Mouse (Mus musculus): Measurements from ENCODE around the gene Nmral1. TPM values are rescaled to one million over a fixed set of nuclear protein-coding genes. Genes with fewer than 3 reads are reported as not detected.

Gene Nmral1
- polyA plus RNA-seq, 1 experiment from 2014 or later = 28.4 TPM

DNA sequence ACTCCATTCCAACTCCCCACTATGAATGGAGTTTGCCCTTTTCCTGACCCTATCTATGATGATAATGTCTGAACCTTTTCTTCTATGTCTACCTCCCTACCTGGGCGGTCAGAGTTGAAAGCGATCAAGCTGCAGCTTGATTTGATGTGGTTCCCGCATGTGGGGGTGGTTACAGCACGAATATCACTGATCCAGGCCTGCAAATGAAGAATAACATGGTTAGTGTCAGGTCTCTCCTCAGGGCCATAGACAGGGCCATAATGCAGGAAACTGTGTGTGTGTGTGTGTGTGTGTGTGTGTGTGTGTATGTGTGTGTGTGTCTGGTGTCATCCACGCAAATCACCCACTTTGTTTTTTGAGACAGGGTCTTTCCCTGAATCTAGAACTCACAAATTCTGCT lies 42.3 kb downstream of the Nmral1 start:
- Histone ChIP-seq H3K9me3 (ENCODE audit: control insufficient read depth, low read length) (no peaks in the 10 kb centered on the region), H3K36me3 (ENCODE audit: control insufficient read depth, insufficient read depth, low read length) (peaks cover 32% of the 10 kb centered on the region), H3K4me3 (ENCODE audit: control insufficient read depth in 1 of 2, insufficient read depth in 1 of 2, low read depth in 1 of 2, low read length in 2 of 2) (no peak overlapping the region), H3K27ac (replicated peaks in 1 of 2; ENCODE audit: control insufficient read depth in 1 of 2, insufficient read depth in 1 of 2, low read depth in 2 of 2, low read length in 2 of 2) (no peak overlapping the region), H3K27me3 (ENCODE audit: control insufficient read depth, insufficient read depth, low read length) (no peaks in the 10 kb centered on the region), H3K9ac (ENCODE audit: low read length) (no peak overlapping the region), H3K4me1 (ENCODE audit: control insufficient read depth in 2 of 2, insufficient read depth in 2 of 2, low read length in 2 of 2) (peaks cover 6 to 15% of the 10 kb centered on the region in 2 experiments; a peak in 3 of 4 replicates), H3K4me2 (ENCODE audit: low read length) (no peak overlapping the region)
- ATAC-seq (ENCODE audit: insufficient number of reproducible peaks, insufficient read depth, low FRiP score, low read depth) = no peak
- 92% methylated on average over 5 of the region's 5 CpGs for WGBS

DNA sequence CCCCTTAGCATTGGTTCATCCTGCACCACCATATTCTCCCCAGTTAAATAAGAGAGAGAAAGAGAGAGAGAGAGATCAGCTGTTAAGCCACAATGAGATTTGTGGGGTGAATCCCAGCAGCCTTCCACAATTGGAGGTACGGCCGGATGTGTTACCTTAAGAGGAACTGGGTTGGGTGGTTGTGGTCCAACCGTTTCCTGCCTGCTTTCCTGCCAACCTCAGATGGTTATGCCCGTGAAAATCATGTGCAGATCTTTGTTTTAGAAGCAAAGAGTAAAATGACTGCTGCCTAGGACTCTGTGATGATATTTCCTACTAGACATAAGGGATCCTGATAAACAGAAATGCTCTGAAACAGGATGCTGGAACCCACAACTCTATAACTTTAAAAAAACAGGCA lies 45.1 kb downstream of the Nmral1 start:
- Histone ChIP-seq H3K4me3 (ENCODE audit: control insufficient read depth in 1 of 2, insufficient read depth in 1 of 2, low read depth in 1 of 2, low read length in 2 of 2) (no peak overlapping the region), H3K27ac (replicated peaks in 1 of 2; ENCODE audit: control insufficient read depth in 1 of 2, insufficient read depth in 1 of 2, low read depth in 2 of 2, low read length in 2 of 2) (no peak overlapping the region), H3K36me3 (ENCODE audit: control insufficient read depth, insufficient read depth, low read length) (peaks cover 41% of the 10 kb centered on the region), H3K9me3 (ENCODE audit: control insufficient read depth, low read length) (no peaks in the 10 kb centered on the region), H3K4me1 (ENCODE audit: control insufficient read depth in 2 of 2, insufficient read depth in 2 of 2, low read length in 2 of 2) (peaks cover 6 to 15% of the 10 kb centered on the region in 2 experiments; a peak in 3 of 4 replicates), H3K9ac (ENCODE audit: low read length) (no peak overlapping the region), H3K4me2 (ENCODE audit: low read length) (no peak overlapping the region), H3K27me3 (ENCODE audit: control insufficient read depth, insufficient read depth, low read length) (no peaks in the 10 kb centered on the region)
- no peak for ATAC-seq (ENCODE audit: insufficient number of reproducible peaks, insufficient read depth, low FRiP score, low read depth)
- 82% methylated on average over 4 of the region's 4 CpGs for WGBS

DNA sequence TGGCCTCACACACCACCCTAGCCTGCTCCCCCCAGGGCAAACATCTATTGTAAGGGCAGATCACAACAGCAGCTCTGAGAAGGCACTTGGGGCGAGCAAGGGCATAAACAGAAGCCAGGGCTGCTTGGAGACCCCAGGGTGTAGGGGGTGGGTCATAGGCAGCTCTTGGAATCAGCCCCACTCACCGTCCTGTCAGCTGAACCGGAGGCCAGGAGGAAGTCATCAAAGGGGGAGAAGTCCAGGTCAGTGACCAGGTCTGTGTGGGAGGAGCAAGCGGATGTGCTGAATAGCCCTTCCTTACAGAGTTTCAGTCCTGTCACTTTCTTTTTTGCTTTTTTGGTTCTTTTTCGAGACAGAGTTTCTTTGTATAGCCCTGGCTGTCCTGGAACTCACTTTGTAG lies 48.8 kb downstream of the Nmral1 start:
- no peaks in the 10 kb centered on the region for H3K9me3 ChIP-seq (ENCODE audit: control insufficient read depth, low read length)
- H3K36me3 ChIP-seq (ENCODE audit: control insufficient read depth, insufficient read depth, low read length) = peaks cover 56% of the 10 kb centered on the region
- ATAC-seq (ENCODE audit: insufficient number of reproducible peaks, insufficient read depth, low FRiP score, low read depth) = no peak
- H3K4me2 ChIP-seq (ENCODE audit: low read length) = no peak overlapping the region
- no peaks in the 10 kb centered on the region for H3K4me1 ChIP-seq (ENCODE audit: control insufficient read depth in 2 of 2, insufficient read depth in 2 of 2, low read length in 2 of 2)
- H3K9ac ChIP-seq (ENCODE audit: low read length) = no peak overlapping the region
- H3K27ac ChIP-seq (replicated peaks in 1 of 2; ENCODE audit: control insufficient read depth in 1 of 2, insufficient read depth in 1 of 2, low read depth in 2 of 2, low read length in 2 of 2) = no peak overlapping the region
- no peak overlapping the region for H3K4me3 ChIP-seq (ENCODE audit: control insufficient read depth in 1 of 2, insufficient read depth in 1 of 2, low read depth in 1 of 2, low read length in 2 of 2)
- no peaks in the 10 kb centered on the region for H3K27me3 ChIP-seq (ENCODE audit: control insufficient read depth, insufficient read depth, low read length)
- WGBS = 67% methylated on average over 5 of the region's 5 CpGs

DNA sequence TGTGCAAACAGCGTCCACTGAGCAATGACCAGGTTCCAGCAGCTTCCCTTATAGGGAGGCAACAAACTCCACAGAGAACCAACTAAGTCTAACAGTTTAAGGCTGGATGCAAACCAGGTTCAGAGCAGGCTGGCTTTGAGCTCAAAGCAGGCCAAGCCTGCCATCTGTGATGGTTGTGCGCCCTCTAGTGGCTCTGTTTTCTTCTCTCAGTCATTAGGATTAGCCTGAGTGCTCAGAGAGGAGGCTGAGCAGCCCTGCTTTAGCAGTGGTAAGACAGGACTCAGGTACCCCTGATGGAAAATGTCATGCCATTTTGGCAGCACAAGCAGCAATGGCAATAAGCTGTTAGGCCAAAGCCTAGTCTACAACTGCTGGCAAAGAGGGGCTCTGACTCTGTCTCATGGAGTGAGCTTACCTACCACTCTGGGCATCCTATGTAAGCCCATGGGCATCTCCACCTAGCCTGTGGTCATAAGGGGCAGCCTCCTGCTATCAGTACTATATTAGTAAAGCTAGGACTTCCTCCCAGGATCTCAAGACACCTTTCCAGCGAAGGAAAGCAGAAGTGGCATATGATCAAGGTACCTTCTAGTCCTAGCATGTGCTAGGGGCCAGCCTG lies 51.9 kb downstream of the Nmral1 start:
- Histone ChIP-seq H3K27me3 (ENCODE audit: control insufficient read depth, insufficient read depth, low read length) (no peaks in the 10 kb centered on the region), H3K4me2 (ENCODE audit: low read length) (no peak overlapping the region), H3K27ac (replicated peaks in 1 of 2; ENCODE audit: control insufficient read depth in 1 of 2, insufficient read depth in 1 of 2, low read depth in 2 of 2, low read length in 2 of 2) (no peak overlapping the region), H3K9ac (ENCODE audit: low read length) (no peak overlapping the region), H3K4me3 (ENCODE audit: control insufficient read depth in 1 of 2, insufficient read depth in 1 of 2, low read depth in 1 of 2, low read length in 2 of 2) (no peak overlapping the region), H3K9me3 (ENCODE audit: control insufficient read depth, low read length) (no peaks in the 10 kb centered on the region), H3K36me3 (ENCODE audit: control insufficient read depth, insufficient read depth, low read length) (peaks cover 48% of the 10 kb centered on the region), H3K4me1 (ENCODE audit: control insufficient read depth in 2 of 2, insufficient read depth in 2 of 2, low read length in 2 of 2) (no peaks in the 10 kb centered on the region)
- WGBS = 24% methylated on average over 3 of the region's 3 CpGs
- ATAC-seq (ENCODE audit: insufficient number of reproducible peaks, insufficient read depth, low FRiP score, low read depth) = no peak

DNA sequence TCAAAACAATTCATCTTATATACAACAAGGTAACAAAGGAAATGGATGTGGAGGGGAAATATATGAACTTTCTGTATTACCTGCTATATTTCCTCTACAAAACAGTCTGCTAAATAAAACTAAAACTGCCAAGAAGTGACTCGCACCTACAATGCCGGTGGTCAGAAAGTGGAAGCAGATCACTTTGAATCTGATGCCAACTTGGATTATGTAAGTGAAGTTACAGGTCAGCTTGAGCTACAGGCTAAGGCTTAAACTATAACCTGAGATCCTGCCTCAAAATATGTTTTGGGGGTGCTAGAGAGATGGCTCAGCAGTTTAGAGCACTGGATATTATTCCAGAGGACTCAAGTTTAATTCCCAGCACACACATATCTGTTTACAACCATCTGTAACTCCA lies 53.4 kb downstream of the Nmral1 start:
- Histone ChIP-seq H3K4me2 (ENCODE audit: low read length) (no peak overlapping the region), H3K9me3 (ENCODE audit: control insufficient read depth, low read length) (no peaks in the 10 kb centered on the region), H3K9ac (ENCODE audit: low read length) (no peak overlapping the region), H3K4me3 (ENCODE audit: control insufficient read depth in 1 of 2, insufficient read depth in 1 of 2, low read depth in 1 of 2, low read length in 2 of 2) (no peak overlapping the region), H3K27ac (replicated peaks in 1 of 2; ENCODE audit: control insufficient read depth in 1 of 2, insufficient read depth in 1 of 2, low read depth in 2 of 2, low read length in 2 of 2) (no peak overlapping the region), H3K36me3 (ENCODE audit: control insufficient read depth, insufficient read depth, low read length) (peaks cover 64% of the 10 kb centered on the region), H3K4me1 (ENCODE audit: control insufficient read depth in 2 of 2, insufficient read depth in 2 of 2, low read length in 2 of 2) (no peaks in the 10 kb centered on the region), H3K27me3 (ENCODE audit: control insufficient read depth, insufficient read depth, low read length) (no peaks in the 10 kb centered on the region)
- WGBS = 92% methylated on average over 2 of the region's 2 CpGs
- ATAC-seq (ENCODE audit: insufficient number of reproducible peaks, insufficient read depth, low FRiP score, low read depth) = no peak

DNA sequence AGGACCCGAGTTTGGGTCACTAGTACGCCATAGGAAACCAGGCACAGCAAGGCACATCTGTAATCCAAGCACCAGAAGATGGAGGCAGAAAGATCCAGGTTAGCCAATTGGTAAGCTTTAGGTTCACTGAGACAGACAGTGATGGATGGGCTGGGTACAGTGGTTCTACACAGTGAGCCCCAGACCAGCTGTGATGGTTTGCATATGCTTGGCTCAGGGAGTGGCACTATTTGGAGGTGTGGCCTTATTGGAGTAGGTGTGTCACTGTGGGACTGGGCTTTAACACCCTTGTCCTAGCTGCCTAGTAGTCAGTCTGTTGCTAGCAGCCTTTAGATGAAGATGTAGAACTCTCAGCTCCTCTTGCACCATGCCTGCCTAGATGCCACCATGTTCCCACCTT lies 55.4 kb downstream of the Nmral1 start:
- Histone ChIP-seq H3K27ac (replicated peaks in 1 of 2; ENCODE audit: control insufficient read depth in 1 of 2, insufficient read depth in 1 of 2, low read depth in 2 of 2, low read length in 2 of 2) (no peak overlapping the region), H3K9me3 (ENCODE audit: control insufficient read depth, low read length) (no peaks in the 10 kb centered on the region), H3K27me3 (ENCODE audit: control insufficient read depth, insufficient read depth, low read length) (no peaks in the 10 kb centered on the region), H3K4me1 (ENCODE audit: control insufficient read depth in 2 of 2, insufficient read depth in 2 of 2, low read length in 2 of 2) (peaks cover 5 to 7% of the 10 kb centered on the region in 2 experiments; a peak in 3 of 4 replicates), H3K4me3 (ENCODE audit: control insufficient read depth in 1 of 2, insufficient read depth in 1 of 2, low read depth in 1 of 2, low read length in 2 of 2) (no peak overlapping the region), H3K9ac (ENCODE audit: low read length) (no peak overlapping the region), H3K36me3 (ENCODE audit: control insufficient read depth, insufficient read depth, low read length) (peaks cover 60% of the 10 kb centered on the region), H3K4me2 (ENCODE audit: low read length) (no peak overlapping the region)
- 92% methylated on average over 2 of the region's 2 CpGs for WGBS
- no peak for ATAC-seq (ENCODE audit: insufficient number of reproducible peaks, insufficient read depth, low FRiP score, low read depth)

DNA sequence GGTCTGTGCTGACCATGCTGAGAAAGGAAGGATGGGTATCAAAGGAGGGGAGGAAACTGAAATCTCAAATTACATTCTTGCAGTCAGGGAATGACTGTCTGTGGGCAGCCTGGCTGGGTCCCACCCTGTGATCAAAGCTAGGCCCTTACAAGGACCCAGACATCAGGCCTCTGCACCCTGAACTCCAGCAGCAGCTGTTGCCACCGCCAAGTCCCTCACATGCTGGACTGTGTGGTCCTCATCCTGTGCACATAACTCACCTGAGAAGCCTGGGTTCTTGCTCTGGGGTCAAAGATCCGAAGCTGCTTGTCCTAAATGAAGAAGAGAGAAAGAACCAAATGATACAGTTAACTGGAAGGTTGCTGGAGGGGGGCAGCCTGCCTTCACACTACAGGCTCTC lies 57.6 kb downstream of the Nmral1 start:
- H3K4me1 ChIP-seq (ENCODE audit: control insufficient read depth in 2 of 2, insufficient read depth in 2 of 2, low read length in 2 of 2) = peaks cover 10 to 21% of the 10 kb centered on the region in 2 experiments
- ATAC-seq (ENCODE audit: insufficient number of reproducible peaks, insufficient read depth, low FRiP score, low read depth) = no peak
- no peak overlapping the region for H3K4me2 ChIP-seq (ENCODE audit: low read length)
- H3K4me3 ChIP-seq (ENCODE audit: control insufficient read depth in 1 of 2, insufficient read depth in 1 of 2, low read depth in 1 of 2, low read length in 2 of 2) = no peak overlapping the region
- peaks cover 40% of the 10 kb centered on the region for H3K36me3 ChIP-seq (ENCODE audit: control insufficient read depth, insufficient read depth, low read length)
- no peak overlapping the region for H3K27ac ChIP-seq (replicated peaks in 1 of 2; ENCODE audit: control insufficient read depth in 1 of 2, insufficient read depth in 1 of 2, low read depth in 2 of 2, low read length in 2 of 2)
- WGBS = 83% methylated on average over 2 of the region's 2 CpGs
- H3K9me3 ChIP-seq (ENCODE audit: control insufficient read depth, low read length) = no peaks in the 10 kb centered on the region
- no peaks in the 10 kb centered on the region for H3K27me3 ChIP-seq (ENCODE audit: control insufficient read depth, insufficient read depth, low read length)
- no peak overlapping the region for H3K9ac ChIP-seq (ENCODE audit: low read length)

All from heart, embryonic 14.5 days (tissue).